Comparison of ENCODE assay signal across 8 mouse cellular contexts in the genomic region with DNA sequence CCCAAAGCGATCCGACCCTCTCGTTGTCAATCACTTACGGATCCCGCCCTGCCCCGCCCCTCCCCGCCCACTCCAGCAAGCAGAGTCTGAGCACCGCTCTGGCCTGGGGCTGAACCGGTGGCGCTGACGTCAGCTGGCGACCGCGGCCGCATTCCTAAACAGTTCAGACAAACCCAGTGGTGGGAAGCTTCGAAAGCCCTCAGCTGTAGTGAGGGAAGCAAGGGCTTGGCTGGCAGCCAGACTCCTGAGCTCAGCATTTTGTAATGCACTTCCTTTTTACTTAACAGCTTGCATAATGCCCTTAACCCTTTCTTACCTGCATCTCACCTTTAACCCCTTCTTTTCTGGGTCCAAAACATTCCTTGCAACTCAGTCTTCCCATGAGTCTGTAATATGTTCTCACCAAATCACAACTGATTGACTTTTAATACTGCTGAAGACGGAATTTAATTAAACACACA.
A peak's percentile ranks its signal among the peaks of the same experiment; 100 is the strongest.
DNase-seq lines count a peak whose midpoint lies in the region; ATAC-seq and TF ChIP-seq lines count a peak whose summit lies in the region.

No protein-coding gene starts in this region.

- DNase-seq in CH12.LX (ENCODE audit: extremely low read depth): peak; percentile 83
- peak; percentile 98 for DNase-seq in heart, postnatal 0 days (ENCODE audit: low spot score)
- DNase-seq in kidney, postnatal 36 days: peak; percentile 99
- peak; percentile 61 to 68 (median 66) for DNase-seq in liver, embryonic 14.5 days (ENCODE audit: low read depth in 3 of 3, low spot score in 3 of 3)
- peak; percentile 86 for DNase-seq in neural tube, embryonic 10.5 days (ENCODE audit: extremely low spot score, low spot score)

- no peaks in the 10 kb centered on the region for H3K9me3 ChIP-seq in CH12.LX (replicated peaks; ENCODE audit: low read length)
- H3K9me3 ChIP-seq in forebrain, embryonic 13.5 days (replicated peaks): no peaks in the 10 kb centered on the region
- no peaks in the 10 kb centered on the region for H3K9me3 ChIP-seq in heart, postnatal 0 days (replicated peaks; ENCODE audit: control insufficient read depth, low read length)
- no peaks in the 10 kb centered on the region for H3K9me3 ChIP-seq in liver, embryonic 14.5 days (ENCODE audit: control insufficient read depth, low read length)
- no peaks in the 10 kb centered on the region for H3K9me3 ChIP-seq in stomach, embryonic 15.5 days

- no peak for TF ChIP-seq CTCF in CH12.LX (conservative IDR thresholded peaks at IDR 0.05 in 1 of 2, IDR thresholded peaks at IDR 0.05 in 1 of 2; ENCODE audit: low read depth in 2 of 2, low read length in 2 of 2)
- TF ChIP-seq CTCF in heart, postnatal 0 days (IDR thresholded peaks at IDR 0.05; ENCODE audit: low read depth): no peak
- no peak for TF ChIP-seq CTCF in liver, embryonic 14.5 days (IDR thresholded peaks at IDR 0.05; ENCODE audit: low read depth)

- H3K4me2 ChIP-seq in CH12.LX (ENCODE audit: insufficient read depth, low read depth, poor library complexity, severe bottlenecking): peak overlapping the region; percentile 58
- peak overlapping the region; percentile 52 for H3K4me2 ChIP-seq in forebrain, embryonic 13.5 days
- peak overlapping the region; percentile 56 for H3K4me2 ChIP-seq in heart, postnatal 0 days (ENCODE audit: low read depth, low read length)
- peak overlapping the region; percentile 46 for H3K4me2 ChIP-seq in liver, embryonic 14.5 days (ENCODE audit: low read depth)
- H3K4me2 ChIP-seq in stomach, embryonic 15.5 days: peak overlapping the region; percentile 42

- H3K27me3 ChIP-seq in CH12.LX (replicated peaks): no peaks in the 10 kb centered on the region
- H3K27me3 ChIP-seq in forebrain, embryonic 13.5 days: no peaks in the 10 kb centered on the region
- H3K27me3 ChIP-seq in heart, postnatal 0 days (ENCODE audit: control insufficient read depth, insufficient read depth, low read length): no peaks in the 10 kb centered on the region
- no peaks in the 10 kb centered on the region for H3K27me3 ChIP-seq in liver, embryonic 14.5 days (ENCODE audit: control insufficient read depth, insufficient read depth, low read length)
- H3K27me3 ChIP-seq in stomach, embryonic 15.5 days (replicated peaks): no peaks in the 10 kb centered on the region

- peak; percentile 93 for ATAC-seq in cerebellum, adult (ENCODE audit: insufficient number of reproducible peaks, low FRiP score, low TSS enrichment)
- ATAC-seq in forebrain, embryonic 13.5 days: peak; percentile 99
- ATAC-seq in heart, postnatal 0 days (ENCODE audit: insufficient read depth, low read depth): peak; percentile 100
- peak; percentile 92 for ATAC-seq in liver, embryonic 14.5 days (ENCODE audit: insufficient read depth)
- ATAC-seq in stomach, embryonic 15.5 days (ENCODE audit: insufficient read depth, low FRiP score, low read depth): peak; percentile 100

- H3K4me3 ChIP-seq in CH12.LX (replicated peaks in 1 of 3; ENCODE audit: low read depth in 2 of 3, low read length in 2 of 3, poor library complexity in 1 of 3): no peak overlapping the region
- H3K4me3 ChIP-seq in forebrain, embryonic 13.5 days: peak overlapping the region; percentile 10; the same call in 1 of the 2 replicates
- peak overlapping the region; percentile 40 for H3K4me3 ChIP-seq in heart, postnatal 0 days (ENCODE audit: low read depth, low read length)
- H3K4me3 ChIP-seq in liver, embryonic 14.5 days (ENCODE audit: insufficient read depth in 1 of 2, low read depth in 2 of 2, low read length in 2 of 2): peak overlapping the region in 1 of 2 experiments; percentile 51; a peak in 3 of 4 replicates
- H3K4me3 ChIP-seq in stomach, embryonic 15.5 days (replicated peaks): peak overlapping the region; percentile 32

- no peak overlapping the region for H3K9ac ChIP-seq in CH12.LX (ENCODE audit: insufficient read depth, low read depth)
- no peak overlapping the region; the same call in 1 of the 2 replicates for H3K9ac ChIP-seq in forebrain, embryonic 13.5 days
- H3K9ac ChIP-seq in heart, postnatal 0 days (replicated peaks; ENCODE audit: low read depth, low read length): no peak overlapping the region
- H3K9ac ChIP-seq in liver, embryonic 14.5 days (replicated peaks): no peak overlapping the region
- H3K9ac ChIP-seq in stomach, embryonic 15.5 days: no peak overlapping the region

- no peak overlapping the region for H3K27ac ChIP-seq in CH12.LX (ENCODE audit: insufficient read depth, low read depth)
- H3K27ac ChIP-seq in forebrain, embryonic 13.5 days: no peak overlapping the region
- H3K27ac ChIP-seq in heart, postnatal 0 days (ENCODE audit: low read depth): no peak overlapping the region
- H3K27ac ChIP-seq in liver, embryonic 14.5 days: no peak overlapping the region
- H3K27ac ChIP-seq in stomach, embryonic 15.5 days: no peak overlapping the region

- 0 out of 2 replicates have a peak, but pooled peaks have one; percentile 51 for TF ChIP-seq EP300 in CH12.LX (IDR thresholded peaks at IDR 0.05; ENCODE audit: low read length)
- TF ChIP-seq EP300 in heart, postnatal 0 days (IDR thresholded peaks at IDR 0.05; ENCODE audit: low read depth): peak; percentile 91
- TF ChIP-seq EP300 in liver, embryonic 14.5 days (IDR thresholded peaks at IDR 0.05; ENCODE audit: low read depth): 0 out of 2 replicates have a peak, but pooled peaks have one; percentile 8

- no peak for TF ChIP-seq POLR2A in CH12.LX (IDR thresholded peaks at IDR 0.05; ENCODE audit: low read depth, low read length)

- H3K79me2 ChIP-seq in CH12.LX (replicated peaks; ENCODE audit: control insufficient read depth, extremely low read depth, insufficient read depth, poor library complexity, severe bottlenecking): 0 out of 2 replicates have a peak, but pooled peaks cover 2% of the 10 kb centered on the region

- dilution Hi-C loops in CH12.LX (cut with MboI; ENCODE audit: extremely low pct_ligation_motif_present, extremely low pct_unique_long_range_greater_than_20kb, low sequenced_read_pairs): no loop called here

- no peak; the same call in 1 of the 2 replicates for TF ChIP-seq RAD21 in CH12.LX (IDR thresholded peaks at IDR 0.05; ENCODE audit: low read depth, low read length)

- H3K4me1 ChIP-seq in CH12.LX (ENCODE audit: control insufficient read depth in 1 of 2, insufficient read depth in 2 of 2): peaks cover 3 to 14% of the 10 kb centered on the region in 2 experiments; a peak in 3 of 4 replicates
- peaks cover 56% of the 10 kb centered on the region for H3K4me1 ChIP-seq in forebrain, embryonic 13.5 days
- H3K4me1 ChIP-seq in heart, postnatal 0 days (ENCODE audit: control insufficient read depth, insufficient read depth): peaks cover 15% of the 10 kb centered on the region; the same call in 1 of the 2 replicates
- peaks cover 0 to 8% of the 10 kb centered on the region in 2 experiments; a peak in 2 of 4 replicates for H3K4me1 ChIP-seq in liver, embryonic 14.5 days (replicated peaks; ENCODE audit: control insufficient read depth in 2 of 2, insufficient read depth in 2 of 2, low read length in 1 of 2)
- H3K4me1 ChIP-seq in stomach, embryonic 15.5 days: peaks cover 13% of the 10 kb centered on the region

- WGBS in forebrain, embryonic 13.5 days: under 1% methylated on average over 17 of the region's 17 CpGs
- WGBS in heart, postnatal 0 days: 3% methylated on average over 17 of the region's 17 CpGs
- WGBS in liver, embryonic 14.5 days (ENCODE audit: insufficient replicate concordance): under 1% methylated on average over 17 of the region's 17 CpGs
- WGBS in stomach, embryonic 15.5 days: 1% methylated on average over 17 of the region's 17 CpGs

- in situ Hi-C loops in CH12.LX (cut with MboI; ENCODE audit: low pct_ligation_motif_present, low pct_unique_long_range_greater_than_20kb, low sequenced_read_pairs): no loop called here

- H3K36me3 ChIP-seq in CH12.LX (replicated peaks in 1 of 2; ENCODE audit: control insufficient read depth in 1 of 2, insufficient read depth in 1 of 2, low read length in 1 of 2): no peaks in the 10 kb centered on the region
- H3K36me3 ChIP-seq in forebrain, embryonic 13.5 days (ENCODE audit: poor library complexity, severe bottlenecking): no peaks in the 10 kb centered on the region
- H3K36me3 ChIP-seq in heart, postnatal 0 days (replicated peaks; ENCODE audit: control insufficient read depth, insufficient read depth, low read length): no peaks in the 10 kb centered on the region
- no peaks in the 10 kb centered on the region for H3K36me3 ChIP-seq in liver, embryonic 14.5 days (replicated peaks; ENCODE audit: control insufficient read depth, insufficient read depth, low read depth)
- H3K36me3 ChIP-seq in stomach, embryonic 15.5 days: no peaks in the 10 kb centered on the region

TF ChIP-seq in CH12.LX, 34 proteins besides CTCF, POLR2A, EP300 and RAD21 (continues in another document):
- TF ChIP-seq UBTF (IDR thresholded peaks at IDR 0.05; ENCODE audit: low read depth, low read length) (no peak), MAZ (IDR thresholded peaks at IDR 0.05; ENCODE audit: low read depth, low read length) (0 out of 2 replicates have a peak, but pooled peaks have one; percentile 60), NELFE (IDR thresholded peaks at IDR 0.05; ENCODE audit: low read depth, low read length) (no peak), ZC3H11A (IDR thresholded peaks at IDR 0.05; ENCODE audit: low read depth, low read length) (no peak), MAX (IDR thresholded peaks at IDR 0.05; ENCODE audit: low read length) (no peak), USF2 (conservative IDR thresholded peaks at IDR 0.05; ENCODE audit: low read depth, low read length) (no peak), TBP (conservative IDR thresholded peaks at IDR 0.05; ENCODE audit: low read depth, low read length) (no peak), HCFC1 (IDR thresholded peaks at IDR 0.05; ENCODE audit: low read depth, low read length) (0 out of 2 replicates have a peak, but pooled peaks have one; percentile 15), MYC (IDR thresholded peaks at IDR 0.05; ENCODE audit: low read depth, low read length) (no peak), PAX5 (IDR thresholded peaks at IDR 0.05; ENCODE audit: low read length) (no peak), CHD2 (IDR thresholded peaks at IDR 0.05; ENCODE audit: low read length) (no peak), MXI1 (IDR thresholded peaks at IDR 0.05; ENCODE audit: low read depth, low read length) (no peak), JUND (conservative IDR thresholded peaks at IDR 0.05; ENCODE audit: low read depth, low read length) (no peak), IRF4 (IDR thresholded peaks at IDR 0.05; ENCODE audit: low read depth, low read length) (no peak), GABPA (IDR thresholded peaks at IDR 0.05; ENCODE audit: insufficient replicate concordance, low read depth, low read length) (no peak; the same call in 1 of the 2 replicates), BHLHE40 (IDR thresholded peaks at IDR 0.05; ENCODE audit: low read depth, low read length) (peak; percentile 58; the same call in 1 of the 2 replicates), RCOR1 (conservative IDR thresholded peaks at IDR 0.05; ENCODE audit: low read depth, low read length) (no peak), ELF1 (IDR thresholded peaks at IDR 0.05; ENCODE audit: low read depth, low read length) (peak; percentile 60; the same call in 1 of the 2 replicates), USF1 (IDR thresholded peaks at IDR 0.05; ENCODE audit: low read depth, low read length) (no peak), ZNF384 (IDR thresholded peaks at IDR 0.05; ENCODE audit: low read depth, low read length) (no peak)

Comparison
In these comparisons a context has a peak if more than half of its experiments do, and no peak if none do; other contexts are left out.
1. H3K4me3 ChIP-seq: peak in forebrain, embryonic 13.5 days (single experiment), heart, postnatal 0 days (single experiment) and stomach, embryonic 15.5 days (single experiment); none in CH12.LX (0 of 3).
2. Peak in every context shown above with its lines, with median percentiles within 50 percentile points of each other: DNase-seq, H3K4me2 ChIP-seq and ATAC-seq.